Mouse (Mus musculus) cerebellum, postnatal 36 days (tissue): Measurements from ENCODE around the gene Hspa1a.
"Not testable (repeated sequence)": the region's sequence is repeated elsewhere in the genome, so short reads cannot be mapped to it uniquely, and the experiment has no call there.

Experiments used
- DNase-seq, 2 experiments: peaks; one replicate each; pipeline ENCODE4 v3.0.0; 2021 to 2022; ENCODE audit warnings: mixed read lengths in 2 of 2

Gene Hspa1a

DNA sequence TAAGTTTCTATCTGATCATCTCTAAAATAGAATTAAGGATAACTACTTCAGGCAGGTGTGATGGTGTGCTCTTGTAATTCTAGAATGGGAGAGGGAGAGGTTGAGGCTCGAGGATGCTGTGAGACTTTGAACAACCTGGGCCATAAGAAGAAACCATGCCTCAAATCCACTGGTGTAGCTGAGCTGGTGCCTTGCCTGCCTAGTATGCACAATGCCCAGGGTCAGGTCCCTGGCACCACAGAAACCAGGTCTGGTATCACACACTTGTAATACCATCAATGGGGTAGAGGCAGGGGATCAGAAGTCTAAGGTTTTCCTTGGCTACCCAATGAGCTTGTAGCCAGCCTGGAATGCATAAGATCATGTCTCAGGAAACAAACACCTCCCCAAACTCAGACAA, 9.1 kb downstream of the Hspa1a start:
- no peak for DNase-seq

DNA sequence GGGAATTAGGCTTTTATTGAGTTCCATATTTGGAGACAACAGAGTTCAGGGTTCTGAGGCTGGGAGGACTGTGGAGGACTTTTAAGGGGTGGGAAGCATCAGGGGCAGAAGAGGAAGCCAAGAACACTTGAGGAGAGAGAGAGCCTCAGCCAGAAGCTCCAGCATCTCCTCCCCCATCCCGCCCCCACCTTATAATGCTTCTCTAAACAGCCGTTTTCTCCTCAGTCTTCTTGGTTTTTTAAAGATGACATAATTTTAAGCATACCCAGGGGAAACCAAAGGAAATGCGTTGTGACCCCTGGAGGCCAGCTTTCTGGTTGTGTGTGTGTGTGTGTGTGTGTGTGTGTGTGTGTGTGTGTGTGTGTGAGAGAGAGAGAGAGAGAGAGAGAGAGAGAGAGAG, 9.8 kb downstream of the Hspa1a start:
- no peak for DNase-seq

DNA sequence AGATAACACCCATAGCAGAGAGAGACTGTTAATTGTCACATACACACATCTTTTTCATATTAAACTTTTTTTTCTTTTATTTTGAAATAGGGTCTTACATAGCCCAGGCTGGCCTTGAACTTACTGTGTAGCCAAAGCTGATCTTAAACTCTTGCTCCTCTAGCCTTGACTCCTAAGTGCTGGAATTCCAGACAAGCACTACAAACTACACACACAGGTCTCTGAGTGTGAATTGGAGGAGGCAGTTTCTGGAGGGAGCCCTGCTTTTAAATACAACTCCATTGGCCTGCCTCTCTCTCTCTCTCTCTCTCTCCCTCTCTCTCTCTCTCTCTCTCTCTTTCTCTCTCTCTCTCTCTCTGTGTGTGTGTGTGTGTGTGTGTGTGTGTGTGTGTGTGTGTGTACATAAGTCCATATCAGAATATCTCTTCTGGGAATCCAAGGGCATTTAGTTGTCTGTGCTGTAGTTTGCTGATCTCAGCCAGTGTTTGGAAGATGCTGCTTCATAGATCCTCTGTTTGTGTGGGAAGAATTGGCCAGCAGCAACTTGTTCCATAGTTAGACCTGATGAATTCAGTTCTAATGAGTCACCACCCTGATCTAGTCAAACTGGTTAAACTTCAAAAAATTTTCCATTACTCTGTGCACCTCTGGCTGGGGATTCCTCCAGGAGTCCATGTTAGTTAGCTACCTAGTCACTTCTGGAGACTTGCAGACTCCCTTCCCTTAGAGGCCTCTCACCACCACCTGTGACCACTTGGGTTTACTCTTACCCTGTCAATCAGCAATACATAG, 11.1 kb downstream of the Hspa1a start:
- no peak for DNase-seq

DNA sequence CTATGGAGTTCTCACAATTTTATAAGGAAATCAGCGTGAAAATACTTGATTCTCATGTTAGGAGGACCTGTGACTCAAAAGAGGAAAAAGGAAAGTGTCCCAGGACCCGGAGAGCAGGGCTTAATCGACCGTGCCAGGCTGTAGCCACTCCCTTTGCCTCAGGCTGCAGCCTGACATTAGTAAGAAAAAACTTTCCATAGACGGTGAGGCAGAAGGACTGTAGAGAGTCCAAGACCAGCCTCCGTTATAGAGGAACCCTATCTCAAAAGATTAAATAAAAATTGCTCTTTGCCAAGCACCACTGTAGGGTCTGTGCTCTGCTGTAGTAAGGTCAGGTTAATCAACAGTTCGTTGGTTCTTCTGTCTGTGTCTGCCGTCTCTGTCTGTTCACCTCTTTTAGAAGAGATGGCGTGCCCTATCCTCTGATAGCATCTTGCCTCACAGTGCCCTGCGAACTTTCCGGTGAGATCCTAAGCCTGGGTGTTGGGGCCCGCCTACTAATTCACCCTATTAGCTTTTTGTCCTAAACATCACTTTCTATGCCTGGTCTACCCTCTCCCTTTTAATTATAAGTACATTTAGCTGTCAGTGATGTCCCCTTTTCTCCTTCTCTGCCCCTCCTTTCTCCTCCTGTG, 12.0 kb downstream of the Hspa1a start:
- DNase-seq: no peak

DNA sequence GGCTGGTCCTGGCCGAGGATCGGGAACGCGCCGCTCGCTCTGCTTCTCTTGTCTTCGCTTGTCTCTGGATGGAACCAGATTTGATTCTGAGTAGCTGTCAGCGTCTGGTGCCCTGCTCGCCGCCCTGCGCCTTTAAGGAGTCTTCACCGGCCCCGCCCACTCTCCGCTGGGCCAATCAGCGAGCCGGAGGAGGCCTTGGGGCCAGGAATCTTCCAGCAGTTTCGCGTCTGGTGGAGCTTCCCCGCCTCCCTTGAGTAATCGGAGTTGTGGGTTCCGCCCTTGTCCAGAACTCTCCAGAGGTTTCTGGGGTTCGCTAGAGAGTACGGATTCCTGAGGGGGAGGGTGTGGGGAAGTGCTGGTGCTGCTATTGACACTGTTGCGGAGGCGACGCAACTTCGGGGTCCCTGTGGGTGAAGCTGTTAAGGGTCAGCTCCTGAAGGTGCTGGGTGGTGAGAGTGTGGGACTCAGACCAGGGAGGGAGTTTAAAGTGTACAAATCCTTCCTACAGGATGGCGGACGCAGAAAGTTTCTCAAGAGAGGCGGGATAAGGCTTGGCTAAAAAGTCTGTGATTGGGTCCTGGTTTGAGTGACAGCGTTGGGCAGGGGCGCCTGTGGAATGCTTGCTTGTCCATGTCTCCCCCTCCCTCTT, 12.7 kb downstream of the Hspa1a start, which contains the start of gene Hspa1b:
TSS of gene Hspa1b (minus strand) at position 109 of the 649 bp plus-strand sequence.
- peak; percentile 77 to 86 for DNase-seq

DNA sequence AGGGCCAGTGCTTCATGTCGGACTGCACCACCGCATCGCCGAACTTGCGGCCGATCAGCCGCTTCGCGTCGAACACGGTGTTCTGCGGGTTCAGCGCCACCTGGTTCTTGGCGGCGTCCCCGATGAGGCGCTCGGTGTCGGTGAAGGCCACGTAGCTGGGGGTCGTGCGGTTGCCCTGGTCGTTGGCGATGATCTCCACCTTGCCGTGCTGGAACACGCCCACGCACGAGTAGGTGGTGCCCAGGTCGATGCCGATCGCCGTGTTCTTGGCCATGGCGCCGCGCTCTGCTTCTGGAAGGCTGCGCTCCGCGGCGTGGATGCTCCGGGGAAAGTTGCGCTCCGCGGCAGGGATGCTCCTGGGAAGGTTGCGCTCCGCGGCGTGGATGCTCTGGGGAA, 13.2 kb downstream of the Hspa1a start:
- not testable (repeated sequence) for DNase-seq

DNA sequence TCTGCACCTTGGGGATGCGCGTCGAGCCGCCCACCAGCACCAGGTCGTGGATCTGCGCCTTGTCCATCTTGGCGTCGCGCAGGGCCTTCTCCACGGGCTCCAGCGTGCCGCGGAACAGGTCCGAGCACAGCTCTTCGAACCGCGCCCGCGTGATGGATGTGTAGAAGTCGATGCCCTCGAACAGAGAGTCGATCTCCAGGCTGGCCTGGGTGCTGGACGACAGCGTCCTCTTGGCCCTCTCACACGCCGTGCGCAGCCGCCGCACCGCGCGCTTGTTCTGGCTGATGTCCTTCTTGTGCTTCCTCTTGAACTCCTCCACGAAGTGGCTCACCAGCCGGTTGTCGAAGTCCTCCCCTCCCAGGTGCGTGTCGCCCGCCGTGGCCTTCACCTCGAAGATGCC, 14.0 kb downstream of the Hspa1a start:
- not testable (repeated sequence) for DNase-seq

DNA sequence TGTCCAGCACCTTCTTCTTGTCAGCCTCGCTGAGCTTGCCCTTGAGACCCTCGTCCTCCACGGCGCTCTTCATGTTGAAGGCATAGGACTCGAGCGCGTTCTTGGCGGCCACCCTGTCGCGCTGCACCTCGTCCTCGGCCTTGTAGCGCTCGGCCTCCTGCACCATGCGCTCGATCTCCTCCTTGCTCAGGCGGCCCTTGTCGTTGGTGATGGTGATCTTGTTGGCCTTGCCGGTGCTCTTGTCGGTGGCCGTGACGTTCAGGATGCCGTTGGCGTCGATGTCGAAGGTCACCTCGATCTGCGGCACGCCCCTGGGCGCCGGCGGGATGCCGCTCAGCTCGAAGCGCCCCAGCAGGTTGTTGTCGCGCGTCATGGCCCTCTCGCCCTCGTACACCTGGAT, 14.7 kb downstream of the Hspa1a start:
- not testable (repeated sequence) for DNase-seq

DNA sequence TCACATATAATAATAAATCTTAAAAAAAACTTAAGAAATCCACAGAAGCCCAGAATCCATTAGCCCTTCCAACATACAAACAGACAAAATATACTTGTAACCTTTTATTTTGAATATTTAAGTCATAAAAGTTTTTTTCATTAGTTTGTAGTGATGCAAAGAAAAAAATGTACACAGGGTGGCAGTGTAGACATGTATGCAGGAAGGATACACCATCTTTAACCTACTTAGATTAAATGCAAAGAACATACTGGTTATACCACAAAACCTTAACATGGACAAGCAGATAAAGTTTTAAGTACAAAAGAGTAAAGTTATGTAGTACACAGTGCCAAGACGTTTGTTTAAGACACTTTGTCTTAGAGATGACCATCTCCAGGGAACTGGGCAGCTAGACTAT, 15.6 kb downstream of the Hspa1a start:
- DNase-seq: no peak

DNA sequence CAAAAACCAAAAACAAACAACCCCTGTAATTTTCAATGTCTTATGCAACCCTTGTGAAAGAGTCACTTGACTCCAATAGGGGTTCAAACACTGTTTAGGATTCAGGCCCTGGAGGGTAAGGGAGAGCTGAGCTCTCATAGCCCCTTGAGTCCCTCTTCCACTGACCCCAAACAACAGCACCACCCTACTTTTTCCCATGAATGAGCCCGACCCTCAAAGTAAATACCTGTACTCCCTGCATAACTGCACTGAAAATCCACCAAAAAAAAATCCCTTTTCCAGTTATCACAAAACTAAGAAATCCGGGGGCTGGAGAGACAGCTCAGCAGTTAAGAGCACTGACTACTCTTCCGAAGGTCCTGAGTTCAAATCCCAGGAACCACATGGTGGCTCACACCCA, 16.1 kb downstream of the Hspa1a start:
- no peak for DNase-seq

DNA sequence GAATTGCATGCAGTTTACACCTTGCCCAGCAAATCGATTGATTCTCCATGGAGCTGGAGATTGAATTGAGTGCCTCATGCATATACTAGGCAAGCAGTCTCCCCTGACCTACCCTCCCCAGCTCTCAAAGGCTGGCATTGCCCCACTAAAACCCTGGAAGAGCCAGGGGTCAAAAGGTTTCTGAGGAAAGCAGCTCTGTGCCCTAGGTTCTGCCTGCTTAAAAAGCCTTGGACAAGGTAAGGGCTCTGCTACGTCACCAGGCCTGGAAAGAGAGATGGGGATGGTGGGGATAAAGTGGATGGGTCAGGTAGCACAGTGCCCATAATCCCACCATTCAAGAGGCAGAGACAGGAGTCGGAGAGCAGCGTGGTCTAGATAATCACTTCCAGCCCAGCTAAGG, 17.1 kb downstream of the Hspa1a start:
- no peak for DNase-seq

DNA sequence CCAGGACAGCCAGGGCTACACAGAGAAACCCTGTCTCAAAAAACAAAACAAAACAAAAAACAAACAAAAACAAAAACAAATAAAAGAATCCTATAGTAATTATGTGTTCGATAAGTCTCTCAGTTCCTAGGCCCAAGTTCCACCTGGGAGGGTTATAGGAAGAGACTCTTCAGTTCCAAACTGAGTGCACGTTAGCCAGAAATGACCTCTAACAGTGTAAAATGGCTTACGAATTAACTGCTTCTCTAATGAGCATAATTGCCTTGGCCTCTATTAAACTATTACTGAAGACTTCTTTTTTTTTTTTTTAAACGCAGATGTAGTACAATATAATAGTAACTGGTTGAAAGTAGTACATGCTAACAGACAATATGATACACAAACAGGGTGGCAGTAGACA, 18.1 kb downstream of the Hspa1a start:
- DNase-seq: no peak

DNA sequence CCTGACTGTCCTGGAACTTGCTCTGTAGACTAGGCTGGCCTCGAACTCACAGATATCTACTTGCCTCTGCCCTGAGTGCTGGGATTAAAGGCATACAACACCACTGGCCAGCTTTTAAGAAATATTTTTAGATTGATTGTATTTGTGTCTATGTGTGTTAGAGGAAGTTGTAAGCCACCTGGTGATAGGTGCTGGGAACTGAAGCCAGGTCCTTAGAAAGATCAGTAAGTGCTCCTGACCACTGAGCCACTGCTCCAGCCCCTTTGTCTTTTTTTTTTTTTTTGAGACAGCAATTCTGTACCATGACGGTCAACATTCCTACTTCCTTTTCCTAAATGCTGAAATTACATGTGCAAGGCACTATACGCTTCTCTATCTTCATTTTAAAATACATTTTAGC, 18.7 kb downstream of the Hspa1a start:
- no peak for DNase-seq

DNA sequence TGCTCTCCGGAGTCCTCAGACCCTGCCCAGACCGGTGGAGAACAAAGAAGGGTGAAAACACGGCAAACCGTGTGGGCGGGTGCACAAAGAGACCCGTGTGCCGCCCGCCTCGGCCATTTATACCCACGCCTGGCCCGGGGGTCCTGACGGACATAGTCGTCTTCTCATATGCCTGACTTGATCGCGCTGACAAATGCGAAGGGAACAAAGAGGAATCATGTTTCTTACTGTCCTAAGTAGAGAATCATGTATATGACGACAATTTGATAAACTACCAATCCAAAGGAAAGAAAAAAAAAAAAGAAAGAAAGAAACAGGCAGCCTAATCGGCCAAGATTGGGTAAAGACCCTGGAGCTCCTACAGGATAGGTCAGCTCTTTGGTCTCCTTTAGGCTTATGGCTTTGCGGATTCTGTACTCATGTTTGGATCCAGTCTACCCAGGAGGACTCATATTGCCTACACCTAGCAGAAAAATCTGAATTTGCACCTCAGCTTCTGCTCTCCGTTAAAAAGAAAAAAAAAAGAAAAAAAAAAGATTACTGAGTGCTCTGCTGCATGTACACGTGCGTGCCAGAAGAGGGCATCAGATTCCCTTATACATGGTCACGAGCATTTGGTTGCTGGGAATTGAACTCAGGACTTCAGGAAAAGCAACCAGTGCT, 19.4 kb downstream of the Hspa1a start:
- peak; percentile 77 to 82 for DNase-seq

DNA sequence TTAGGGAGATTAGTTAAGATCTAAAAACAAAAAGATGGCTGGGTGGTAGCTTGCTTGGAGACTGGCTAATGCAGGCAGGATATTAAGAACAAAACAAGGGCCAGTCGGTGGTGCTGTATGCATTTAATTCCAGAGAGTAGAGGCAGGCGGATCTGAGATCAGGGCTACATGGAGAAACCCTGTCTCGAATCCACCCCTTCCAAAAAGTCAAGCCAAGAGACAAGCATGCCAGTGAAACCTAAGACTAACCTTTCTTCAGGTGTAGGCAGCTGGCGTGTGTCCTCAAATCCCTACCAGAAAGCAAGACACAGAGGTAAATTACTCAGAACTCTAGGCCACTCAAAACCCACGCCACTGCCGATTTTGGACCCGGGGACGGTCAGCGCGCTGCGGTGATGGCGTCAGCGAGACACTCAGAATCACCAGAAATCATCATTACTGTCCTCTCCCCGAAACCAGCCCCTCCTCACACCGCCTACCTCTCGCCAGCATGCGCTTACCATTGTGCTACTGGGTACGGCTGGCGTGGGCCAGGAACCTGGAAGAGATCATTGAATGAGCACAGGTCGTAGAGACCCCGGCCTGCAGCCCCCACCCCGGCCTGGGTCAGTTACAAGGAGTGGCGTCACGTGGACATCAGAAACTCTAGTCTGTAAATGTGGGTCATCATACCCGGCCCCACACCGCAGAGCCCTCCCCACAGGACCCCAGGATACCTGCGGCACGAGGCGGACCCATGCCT, 20.1 kb downstream of the Hspa1a start:
- no peak for DNase-seq

DNA sequence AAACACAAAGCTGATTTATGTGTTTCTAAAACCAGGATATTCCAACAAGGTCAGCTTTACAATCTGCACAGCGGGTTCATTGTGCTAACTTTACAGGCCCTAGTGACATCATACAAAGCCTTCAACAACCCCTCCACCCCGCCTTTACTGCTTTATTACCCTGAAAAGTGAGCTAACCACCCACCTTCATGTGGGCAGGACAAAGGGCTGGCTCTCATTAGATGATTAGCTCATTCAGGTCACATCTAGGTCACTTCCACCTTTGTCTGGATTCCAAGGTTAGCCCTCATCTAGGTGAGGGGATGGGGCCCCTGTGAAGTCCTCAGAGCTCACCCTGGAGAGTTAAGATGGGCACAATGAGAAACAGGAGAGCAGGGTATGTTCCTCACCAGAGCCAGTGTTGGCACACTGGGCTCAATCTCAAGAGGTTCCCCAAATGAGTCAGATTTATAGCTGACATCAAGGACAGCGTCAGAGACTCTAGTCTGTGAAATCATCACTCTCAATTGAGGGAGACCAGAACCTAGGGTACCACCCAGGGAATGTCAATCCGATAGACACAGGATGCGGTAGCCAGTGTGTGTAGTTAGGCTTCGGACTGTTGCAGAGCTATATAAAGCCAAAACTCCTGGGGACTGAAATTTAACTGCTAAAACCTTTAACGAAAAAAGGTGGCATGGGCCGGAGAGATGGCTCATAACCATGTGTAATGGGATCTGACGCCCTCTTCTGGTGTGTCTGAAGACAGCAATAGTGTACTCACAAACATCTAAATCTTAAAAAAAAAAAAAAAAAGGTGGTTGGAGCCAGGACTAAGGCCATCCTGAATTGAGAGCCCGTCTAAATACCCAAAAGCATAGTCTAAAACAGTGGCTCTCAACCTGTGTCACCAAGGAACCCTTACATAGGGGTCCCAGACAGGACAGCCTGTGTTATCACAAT, 21.2 kb downstream of the Hspa1a start:
- DNase-seq: no peak

DNA sequence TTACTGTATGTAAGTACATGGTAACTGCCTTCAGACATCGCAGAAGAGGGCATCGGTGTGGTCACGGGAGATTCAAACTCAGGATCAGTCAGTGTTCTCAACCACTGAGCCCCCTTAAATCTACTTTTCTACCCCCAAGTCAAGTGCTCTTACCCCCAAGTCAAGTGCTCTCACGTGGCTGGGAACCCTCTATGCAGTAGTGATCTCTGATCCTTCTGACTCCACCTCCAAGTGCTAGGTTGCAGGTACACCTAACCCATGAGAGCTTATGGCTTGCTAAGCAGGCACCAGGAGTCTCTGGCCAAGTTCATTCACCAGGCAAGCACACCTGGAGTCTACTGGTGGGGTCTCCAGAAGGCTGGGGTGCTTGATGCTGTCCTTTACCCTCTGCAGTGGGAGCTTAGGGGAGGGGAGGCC, 22.4 kb downstream of the Hspa1a start:
- DNase-seq: no peak

DNA sequence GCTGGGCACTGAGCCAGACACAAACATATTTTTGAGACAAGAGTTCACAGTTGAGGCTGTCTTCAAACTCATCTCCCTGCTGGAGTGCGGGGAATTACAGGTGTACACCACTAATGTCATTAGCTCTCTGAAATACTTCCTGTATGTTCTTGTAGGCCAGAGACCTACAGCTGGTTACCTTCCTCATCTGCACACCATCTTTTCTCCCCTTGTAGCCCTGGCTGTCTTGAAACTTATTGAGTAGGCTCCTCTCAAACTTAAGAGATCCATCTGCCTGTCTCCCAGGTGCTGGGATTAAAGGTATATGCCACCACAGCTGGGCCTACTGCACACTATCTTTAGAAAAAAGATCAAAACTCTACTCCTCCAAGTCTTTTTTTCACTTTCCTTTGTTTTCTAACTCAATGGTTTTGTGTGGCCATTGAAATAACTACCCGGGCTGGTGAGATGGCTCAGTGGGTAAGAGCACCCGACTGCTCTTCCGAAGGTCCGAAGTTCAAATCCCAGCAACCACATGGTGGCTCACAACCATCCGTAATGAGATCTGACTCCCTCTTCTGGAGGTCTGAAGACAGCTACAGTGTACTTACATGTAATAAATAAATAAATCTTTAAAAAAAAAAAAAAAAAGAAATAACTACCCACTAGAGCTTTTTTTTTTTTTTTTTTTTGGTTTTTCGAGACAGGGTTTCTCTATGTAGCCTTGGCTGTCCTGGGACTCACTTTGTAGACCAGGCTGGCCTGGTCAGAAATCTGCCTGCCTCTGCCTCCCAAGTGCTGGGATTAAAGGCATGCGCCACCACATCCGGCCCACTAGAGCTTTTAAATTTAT, 23.0 kb downstream of the Hspa1a start:
- DNase-seq: not testable (repeated sequence)

DNA sequence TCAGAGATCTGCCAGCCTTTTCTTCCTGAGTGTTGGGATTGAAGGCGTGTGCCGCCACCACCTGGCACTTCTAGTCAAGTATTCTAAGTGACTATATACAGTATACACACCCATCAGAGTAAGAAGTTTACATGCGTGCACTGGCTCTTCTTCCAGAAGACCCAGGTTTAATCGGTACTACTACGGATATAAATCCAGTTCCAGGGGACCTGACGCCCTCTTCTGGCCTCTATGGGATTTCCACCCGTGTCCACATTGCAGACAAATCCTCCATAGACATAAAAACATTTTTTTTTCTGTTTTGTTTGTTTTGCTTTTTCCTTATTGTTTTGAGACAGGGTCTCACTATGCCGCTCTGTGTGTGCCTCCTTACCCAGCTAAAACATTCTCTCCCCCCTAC, 24.4 kb downstream of the Hspa1a start:
- DNase-seq: no peak

DNA sequence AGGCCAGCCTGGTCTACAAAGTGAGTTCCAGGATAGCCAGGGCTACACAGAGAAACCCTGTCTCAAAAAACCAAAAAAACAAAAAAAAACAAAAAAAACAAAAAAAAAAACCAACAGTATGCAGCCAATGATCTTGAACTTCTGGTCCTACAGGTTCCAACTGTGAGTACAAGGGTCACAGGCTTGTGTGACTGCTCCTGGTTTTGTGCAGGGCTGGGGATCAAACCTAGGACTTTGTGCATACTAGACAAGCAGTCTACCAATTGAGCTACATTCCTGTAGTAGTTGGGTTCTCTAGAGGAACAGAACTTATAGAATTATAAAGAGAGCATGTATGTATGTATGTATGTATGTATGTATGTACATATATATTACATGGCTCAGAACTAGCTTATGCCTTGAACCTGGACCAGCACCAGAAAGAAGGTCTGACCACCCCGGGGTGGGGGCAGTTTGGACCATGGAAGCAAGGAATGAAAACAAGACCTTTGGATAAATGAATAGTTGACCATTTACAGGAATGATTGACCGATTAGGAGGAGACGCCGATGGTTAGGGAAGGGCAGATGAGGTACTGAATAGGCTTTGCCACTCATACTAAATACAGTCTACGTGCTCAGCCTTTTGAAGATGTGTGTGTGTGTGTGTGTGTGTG, 25.3 kb downstream of the Hspa1a start:
- no peak for DNase-seq
